Mouse (Mus musculus) G1E (cell line): Measurements from ENCODE around the gene Sptssa.

Experiments used
- CTCF ChIP-seq: IDR thresholded peaks from 2 replicates; pipeline ENCODE4 v1.5.1; 2012; ENCODE audit warnings: low read depth, low read length, inconsistent platforms, mixed read lengths
- GATA1 ChIP-seq: IDR thresholded peaks from 2 replicates; pipeline ENCODE4 v1.6.1; 2012; ENCODE audit warnings: borderline replicate concordance, low read length, inconsistent platforms, mixed read lengths
- POLR2AphosphoS5 ChIP-seq: IDR thresholded peaks from 2 replicates; pipeline ENCODE4 v1.6.1; 2012; ENCODE audit warnings: low read depth, low read length, inconsistent platforms; ENCODE audit not compliant: insufficient replicate concordance
- TAL1 ChIP-seq: conservative IDR thresholded peaks from 2 replicates; pipeline ENCODE4 v1.6.1; 2012; ENCODE audit warnings: low read depth, low read length, inconsistent platforms, mixed read lengths

GRCm38 (mm10) chr12:54596715-54597114, 59.7 kb downstream of the Sptssa start:
- TF ChIP-seq CTCF (no peak), TAL1 (no peak), GATA1 (no peak), POLR2AphosphoS5 (no peak)
